Mouse (Mus musculus) megakaryocyte, embryonic 14.5 days (primary cell): Measurements from ENCODE around the gene Lhfp. TPM values are rescaled to one million over a fixed set of nuclear protein-coding genes. Genes with fewer than 3 reads are reported as not detected.

Experiments
- H3K27me3 ChIP-seq: replicated peaks from 2 replicates; pipeline ENCODE3; 2012; ENCODE audit warnings: inconsistent platforms
- H3K36me3 ChIP-seq: replicated peaks from 2 replicates; pipeline ENCODE3; 2012; ENCODE audit warnings: low read length, inconsistent platforms, mixed read lengths
- H3K4me1 ChIP-seq: 2 replicates; pipeline ENCODE4 v1.6.1; 2012; ENCODE audit warnings: inconsistent platforms
- H3K4me3 ChIP-seq: replicated peaks from 2 replicates; pipeline ENCODE3; 2012; ENCODE audit warnings: moderate library complexity, mild to moderate bottlenecking, inconsistent platforms
- H3K9me3 ChIP-seq: 2 replicates; pipeline ENCODE4 v1.6.1; 2012; ENCODE audit warnings: inconsistent platforms
- FLI1 ChIP-seq: IDR thresholded peaks from 2 replicates; pipeline ENCODE4 v1.6.1; 2012; ENCODE audit warnings: low read length, inconsistent platforms, mixed read lengths
- GATA1 ChIP-seq: IDR thresholded peaks from 3 replicates; pipeline ENCODE4 v1.6.1; 2012; ENCODE audit warnings: mixed read lengths, low read length, inconsistent platforms, borderline replicate concordance
- polyA plus RNA-seq: library from polyadenylated mRNA; stranded (reverse); fragments of >175 nt; gene quantifications from 2 replicates; pipeline ENCODE4 v1.2.3, GENCODE M21; 2012; ENCODE audit warnings: low replicate concordance; ENCODE audit not compliant: insufficient read depth

Gene Lhfp
- polyA plus RNA-seq, 1 experiment: 1.0 TPM

DNA sequence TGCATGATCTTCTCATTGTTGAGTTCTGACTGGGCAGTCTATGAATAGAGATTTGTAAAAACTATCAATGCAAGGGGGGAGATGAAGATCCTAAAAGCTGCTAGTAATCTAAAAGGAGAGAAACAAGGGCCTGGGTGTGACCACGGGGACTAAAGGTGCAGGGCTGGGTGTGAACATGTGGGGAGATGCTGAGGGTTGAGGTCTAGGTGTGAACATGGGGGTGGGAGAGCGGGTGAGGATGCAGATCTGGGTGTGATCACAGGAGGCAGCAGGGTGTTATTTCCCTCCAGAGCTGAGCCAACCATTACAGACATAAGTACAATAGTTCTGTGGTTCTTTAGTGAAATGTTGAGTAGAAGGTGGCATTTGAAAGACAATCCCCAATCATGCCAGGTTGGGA, 144.1 kb downstream of the Lhfp start:
- Histone ChIP-seq H3K27me3 (no peaks in the 10 kb centered on the region), H3K4me3 (no peak overlapping the region), H3K4me1 (no peaks in the 10 kb centered on the region), H3K36me3 (no peaks in the 10 kb centered on the region), H3K9me3 (peaks cover 10% of the 10 kb centered on the region)
- TF ChIP-seq FLI1 (no peak), GATA1 (no peak)

DNA sequence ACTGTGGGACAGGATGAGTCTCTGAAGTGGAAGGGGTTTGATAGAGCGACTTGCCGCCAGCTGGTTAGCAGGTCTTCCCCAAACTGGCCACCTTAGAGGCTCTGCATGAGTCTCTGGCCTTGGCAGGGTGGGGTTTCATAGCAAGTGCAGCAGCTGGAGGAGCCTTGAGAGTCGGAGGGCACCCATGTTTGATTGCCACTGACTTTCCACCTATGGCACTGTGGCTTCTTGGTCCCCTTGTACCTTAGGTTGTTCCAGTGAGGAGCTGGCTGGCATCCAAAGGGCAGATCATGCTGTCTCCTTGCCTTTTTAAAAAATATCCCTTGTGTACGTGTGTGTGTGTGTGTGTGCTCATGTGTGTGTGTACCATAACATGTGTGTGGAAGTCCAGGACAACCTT, 152.1 kb downstream of the Lhfp start:
- no peak for TF ChIP-seq FLI1
- no peak for TF ChIP-seq GATA1
- H3K4me3 ChIP-seq: no peak overlapping the region
- H3K9me3 ChIP-seq: no peaks in the 10 kb centered on the region
- no peaks in the 10 kb centered on the region for H3K36me3 ChIP-seq
- H3K4me1 ChIP-seq: no peaks in the 10 kb centered on the region
- H3K27me3 ChIP-seq: no peaks in the 10 kb centered on the region

DNA sequence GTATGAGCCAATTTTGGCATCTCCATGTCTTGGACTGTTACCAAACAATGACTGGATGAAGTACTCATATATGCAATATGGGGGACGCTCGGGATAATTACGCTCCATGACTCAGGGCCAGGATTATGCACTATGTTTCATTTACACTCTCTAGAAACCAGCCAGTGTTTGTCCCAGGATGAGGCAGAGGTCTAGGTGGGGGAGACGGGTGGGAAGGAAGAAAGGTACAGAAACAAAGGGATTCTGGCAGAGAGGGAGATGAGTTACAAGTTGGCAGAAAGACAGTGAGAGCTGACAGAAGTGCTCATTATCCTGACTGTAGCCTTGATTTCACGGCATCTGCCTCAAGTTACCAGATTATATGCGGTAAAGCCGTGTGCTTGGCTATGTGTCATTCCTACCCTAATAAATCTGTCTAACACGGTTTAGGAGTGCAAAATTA, 154.4 kb downstream of the Lhfp start:
- Histone ChIP-seq H3K36me3 (no peaks in the 10 kb centered on the region), H3K4me1 (no peaks in the 10 kb centered on the region), H3K27me3 (no peaks in the 10 kb centered on the region), H3K9me3 (no peaks in the 10 kb centered on the region), H3K4me3 (no peak overlapping the region)
- TF ChIP-seq GATA1 (no peak), FLI1 (no peak)

DNA sequence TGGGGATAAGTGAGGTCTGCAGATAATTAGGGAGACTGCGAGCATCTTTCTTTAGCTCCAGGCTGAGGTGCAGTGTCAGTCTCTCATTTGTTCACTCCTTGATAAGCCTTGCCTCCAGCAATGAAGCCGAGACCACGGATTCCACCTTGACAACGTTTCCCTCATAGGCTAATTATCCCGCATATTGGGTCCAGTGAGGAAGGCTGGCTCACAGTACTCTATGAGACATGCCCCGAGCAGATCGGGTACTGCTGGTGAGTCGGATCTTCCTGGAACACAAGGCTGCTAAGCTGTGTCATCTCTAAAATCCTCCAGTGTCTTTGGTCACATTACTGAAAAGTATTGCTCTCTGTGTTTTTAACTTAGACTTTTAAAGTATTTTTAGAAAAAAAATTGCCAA, 158.8 kb downstream of the Lhfp start:
- Histone ChIP-seq H3K9me3 (no peaks in the 10 kb centered on the region), H3K4me1 (no peaks in the 10 kb centered on the region), H3K4me3 (no peak overlapping the region), H3K27me3 (no peaks in the 10 kb centered on the region), H3K36me3 (no peaks in the 10 kb centered on the region)
- TF ChIP-seq FLI1: no peak
- no peak for TF ChIP-seq GATA1

DNA sequence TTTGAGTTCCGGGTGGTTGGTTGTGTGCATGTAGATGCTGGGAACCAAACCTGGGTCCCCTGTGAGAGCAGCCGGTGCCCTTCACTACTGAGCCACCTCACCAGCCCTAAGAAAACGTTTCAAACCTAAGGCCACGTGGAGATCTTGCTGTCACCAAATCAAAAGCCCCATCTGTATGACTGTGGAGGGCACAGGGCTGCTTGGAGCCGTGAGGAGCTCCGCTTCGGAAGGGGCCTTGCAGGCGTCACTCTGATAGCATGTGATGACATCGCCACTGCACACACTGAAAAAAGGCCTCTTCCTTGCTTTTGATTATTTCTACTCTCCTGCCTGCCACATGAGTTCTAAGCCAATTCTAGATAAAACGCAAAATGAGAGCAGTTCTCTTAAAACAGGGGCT, 159.5 kb downstream of the Lhfp start:
- H3K27me3 ChIP-seq: no peaks in the 10 kb centered on the region
- no peaks in the 10 kb centered on the region for H3K9me3 ChIP-seq

DNA sequence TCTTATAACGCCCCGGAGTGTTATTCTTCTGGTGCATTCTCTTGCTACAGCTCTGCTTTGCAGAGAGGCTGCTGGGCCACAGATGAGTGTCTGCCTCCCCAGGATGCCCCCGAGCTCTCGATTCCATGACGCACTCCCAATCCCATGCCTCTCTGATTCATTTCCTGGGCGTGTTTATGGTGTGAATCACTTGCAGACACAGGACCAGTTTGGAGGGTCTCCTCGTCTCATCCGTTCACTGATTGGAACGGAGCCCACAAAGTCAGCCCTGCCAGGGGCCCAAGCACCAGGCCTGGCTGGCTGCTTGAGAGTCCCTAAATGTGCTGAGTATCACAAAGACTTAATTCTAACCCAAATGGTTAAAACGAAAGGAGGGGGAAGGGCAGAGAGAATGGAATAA, 160.3 kb downstream of the Lhfp start:
- Histone ChIP-seq H3K4me1 (no peaks in the 10 kb centered on the region), H3K4me3 (no peak overlapping the region), H3K36me3 (no peaks in the 10 kb centered on the region), H3K27me3 (no peaks in the 10 kb centered on the region), H3K9me3 (no peaks in the 10 kb centered on the region)
- TF ChIP-seq FLI1: no peak
- TF ChIP-seq GATA1: no peak

More for the DNA sequence above, 159.5 kb downstream of the Lhfp start:
- no peak for TF ChIP-seq GATA1
- Histone ChIP-seq H3K4me1 (no peaks in the 10 kb centered on the region), H3K4me3 (no peak overlapping the region), H3K36me3 (no peaks in the 10 kb centered on the region)

DNA sequence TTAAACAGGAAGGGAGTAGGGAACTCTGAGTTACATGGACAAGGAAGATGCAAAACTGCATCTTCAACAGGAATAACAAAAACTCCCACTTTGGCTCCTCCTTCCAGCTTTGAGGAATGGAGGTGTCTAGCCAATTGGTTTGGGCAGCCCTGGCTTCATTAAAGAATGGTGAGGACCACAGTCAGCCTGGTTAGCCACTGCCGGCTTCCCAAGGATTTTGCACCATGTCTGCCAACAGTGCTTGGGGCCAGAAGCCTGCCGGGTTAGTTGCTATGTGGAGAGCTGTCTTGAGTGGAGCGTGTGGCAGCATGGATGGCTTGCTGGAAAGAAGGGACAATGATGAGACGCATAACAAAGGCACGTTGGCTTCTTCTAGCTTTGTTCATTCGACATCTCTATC, 160.9 kb downstream of the Lhfp start:
- Histone ChIP-seq H3K36me3 (no peaks in the 10 kb centered on the region), H3K27me3 (no peaks in the 10 kb centered on the region), H3K9me3 (no peaks in the 10 kb centered on the region), H3K4me1 (no peaks in the 10 kb centered on the region), H3K4me3 (no peak overlapping the region)
- TF ChIP-seq FLI1 (no peak), GATA1 (no peak)

DNA sequence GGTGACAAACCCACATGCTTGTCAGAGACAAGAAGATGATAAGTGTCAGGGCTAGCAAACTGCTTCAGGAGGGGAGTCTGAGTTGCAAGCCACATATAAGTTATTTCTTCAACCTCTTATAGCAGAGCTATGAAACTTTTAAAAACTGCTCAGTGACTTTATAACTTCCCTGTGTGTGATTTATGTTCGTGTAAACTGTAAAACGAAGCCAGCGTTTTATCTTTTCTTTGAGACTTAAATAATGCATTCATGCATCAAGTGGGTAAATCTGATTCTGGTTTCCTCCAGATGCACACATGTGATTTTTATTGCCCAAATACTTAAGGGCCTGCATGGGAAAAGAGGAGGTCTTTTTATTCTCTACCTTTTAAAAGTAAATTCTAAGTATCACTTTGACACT, 161.4 kb downstream of the Lhfp start:
- TF ChIP-seq FLI1: no peak
- TF ChIP-seq GATA1: no peak
- no peak overlapping the region for H3K4me3 ChIP-seq
- no peaks in the 10 kb centered on the region for H3K4me1 ChIP-seq
- no peaks in the 10 kb centered on the region for H3K9me3 ChIP-seq
- no peaks in the 10 kb centered on the region for H3K36me3 ChIP-seq
- no peaks in the 10 kb centered on the region for H3K27me3 ChIP-seq

DNA sequence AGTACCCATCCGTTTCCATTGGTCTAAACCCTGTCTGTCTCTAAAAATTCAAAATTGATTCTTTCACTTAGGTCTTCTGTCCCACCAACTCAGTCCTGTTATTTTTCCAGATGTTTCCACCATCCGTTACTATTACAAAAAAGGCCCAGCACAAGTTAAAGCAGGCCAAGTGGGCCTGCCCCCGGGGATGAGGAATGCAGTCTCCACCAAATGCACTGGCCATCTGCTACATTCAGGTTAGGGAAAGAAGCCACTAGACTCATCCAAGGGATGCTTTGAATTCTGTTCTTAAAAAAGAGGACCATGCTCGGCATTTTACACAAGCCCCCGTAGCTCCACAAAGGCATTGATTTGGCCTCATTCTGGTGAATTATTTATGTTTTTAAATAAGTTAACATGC, 162.3 kb downstream of the Lhfp start:
- TF ChIP-seq GATA1: no peak
- TF ChIP-seq FLI1: no peak
- no peaks in the 10 kb centered on the region for H3K9me3 ChIP-seq
- H3K36me3 ChIP-seq: no peaks in the 10 kb centered on the region
- H3K4me1 ChIP-seq: no peaks in the 10 kb centered on the region
- no peaks in the 10 kb centered on the region for H3K27me3 ChIP-seq
- no peak overlapping the region for H3K4me3 ChIP-seq

DNA sequence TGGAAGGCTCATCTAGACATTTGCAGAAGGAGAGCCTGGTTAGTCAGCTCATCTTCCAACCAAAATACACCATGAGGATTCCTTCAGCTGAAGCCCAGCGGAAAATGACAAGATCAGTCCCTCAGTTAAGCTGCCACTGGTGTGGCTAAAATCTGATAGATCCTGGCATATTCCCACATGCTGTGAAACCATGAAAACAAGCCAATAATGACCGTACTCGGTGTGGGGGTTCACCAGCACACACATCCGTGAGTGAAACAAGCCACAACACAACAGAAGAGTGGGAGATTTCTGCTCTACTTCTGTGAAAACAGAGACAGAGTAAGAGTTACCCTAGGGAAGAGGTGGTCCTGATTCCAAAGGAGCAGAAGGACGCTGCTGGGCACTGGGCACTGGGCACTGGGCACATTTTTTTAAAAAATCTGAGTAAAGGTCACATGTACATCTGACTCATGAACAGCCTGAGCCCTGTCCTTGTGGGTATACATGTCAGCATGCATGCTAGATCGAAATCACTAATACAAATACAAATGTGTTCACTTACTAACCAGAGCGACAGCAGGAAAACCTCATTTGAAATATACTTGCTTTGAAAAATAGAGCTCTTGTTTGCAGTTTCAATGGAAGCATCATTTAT, 163.1 kb downstream of the Lhfp start:
- no peak for TF ChIP-seq FLI1
- no peak for TF ChIP-seq GATA1
- H3K27me3 ChIP-seq: no peaks in the 10 kb centered on the region
- H3K4me1 ChIP-seq: no peaks in the 10 kb centered on the region
- no peaks in the 10 kb centered on the region for H3K36me3 ChIP-seq
- no peak overlapping the region for H3K4me3 ChIP-seq
- no peaks in the 10 kb centered on the region for H3K9me3 ChIP-seq

DNA sequence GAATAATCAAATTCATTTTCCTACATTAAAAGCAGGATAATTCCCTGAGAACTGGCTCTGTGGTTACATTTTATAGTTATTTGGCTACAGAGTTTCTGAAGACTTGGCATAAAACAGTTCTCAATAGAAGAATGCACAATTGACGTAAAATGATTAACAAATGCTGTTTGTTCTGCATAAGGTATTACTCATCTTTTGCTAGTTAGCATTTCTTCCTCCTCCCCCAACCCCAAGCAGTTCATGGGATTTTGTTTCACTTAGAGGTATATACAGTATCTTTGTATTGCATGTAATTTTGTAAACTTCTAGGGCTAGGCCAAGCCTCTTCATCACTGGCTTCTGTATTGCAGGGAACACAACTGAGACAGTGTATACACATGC, 163.6 kb downstream of the Lhfp start:
- H3K4me1 ChIP-seq: no peaks in the 10 kb centered on the region
- no peak overlapping the region for H3K4me3 ChIP-seq
- no peaks in the 10 kb centered on the region for H3K36me3 ChIP-seq
- TF ChIP-seq FLI1 (no peak), GATA1 (no peak)
- H3K9me3 ChIP-seq: no peaks in the 10 kb centered on the region
- no peaks in the 10 kb centered on the region for H3K27me3 ChIP-seq
